Mouse (Mus musculus): Measurements from ENCODE around the gene Hsd17b13.

DNA sequence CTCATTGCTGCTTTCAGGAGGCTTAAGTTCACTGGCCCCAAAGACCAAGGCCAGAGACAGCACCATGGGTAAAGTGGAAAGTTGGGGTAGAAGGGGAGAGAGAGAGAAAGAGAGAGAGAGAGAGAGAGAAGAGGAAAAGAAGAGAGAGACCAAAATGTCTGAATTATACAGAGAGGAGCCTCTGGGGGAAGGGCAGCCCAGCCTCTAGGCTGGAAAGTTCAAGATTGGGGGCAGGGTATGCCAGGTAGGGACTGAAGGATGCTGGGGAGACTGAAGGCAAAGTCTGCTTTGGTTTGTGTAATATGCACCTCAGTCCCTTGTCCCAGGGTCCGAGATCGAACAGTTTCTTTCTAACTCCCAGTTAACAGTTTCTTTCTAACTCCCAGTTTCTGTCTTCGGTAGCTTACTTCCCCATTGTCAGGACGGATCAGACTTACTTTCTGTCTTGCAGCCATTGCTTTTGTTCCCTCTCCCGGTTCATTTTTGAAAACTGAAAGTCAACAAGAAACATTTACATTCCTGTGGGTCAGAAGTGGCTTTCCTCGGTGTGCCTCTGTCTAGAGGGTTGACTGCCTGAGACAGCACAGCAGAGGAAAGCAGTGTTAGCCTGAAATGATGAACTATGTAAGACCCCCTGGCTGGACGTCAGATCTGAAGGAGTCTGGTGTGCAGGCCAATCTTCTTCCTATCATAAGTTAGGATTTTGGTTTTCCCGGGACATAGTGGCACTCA, 46.2 kb upstream of the Hsd17b13 start:
- TF ChIP-seq CTCF (conservative IDR thresholded peaks at IDR 0.05; ENCODE audit: insufficient read depth, insufficient read length, low read depth, low read length) (no peak), POLR2A (IDR thresholded peaks at IDR 0.05; ENCODE audit: low read depth, low read length) (no peak)

Measured in kidney, adult 2 months (tissue).